10 mouse cellular contexts compared by ENCODE assay signal in the genomic region with DNA sequence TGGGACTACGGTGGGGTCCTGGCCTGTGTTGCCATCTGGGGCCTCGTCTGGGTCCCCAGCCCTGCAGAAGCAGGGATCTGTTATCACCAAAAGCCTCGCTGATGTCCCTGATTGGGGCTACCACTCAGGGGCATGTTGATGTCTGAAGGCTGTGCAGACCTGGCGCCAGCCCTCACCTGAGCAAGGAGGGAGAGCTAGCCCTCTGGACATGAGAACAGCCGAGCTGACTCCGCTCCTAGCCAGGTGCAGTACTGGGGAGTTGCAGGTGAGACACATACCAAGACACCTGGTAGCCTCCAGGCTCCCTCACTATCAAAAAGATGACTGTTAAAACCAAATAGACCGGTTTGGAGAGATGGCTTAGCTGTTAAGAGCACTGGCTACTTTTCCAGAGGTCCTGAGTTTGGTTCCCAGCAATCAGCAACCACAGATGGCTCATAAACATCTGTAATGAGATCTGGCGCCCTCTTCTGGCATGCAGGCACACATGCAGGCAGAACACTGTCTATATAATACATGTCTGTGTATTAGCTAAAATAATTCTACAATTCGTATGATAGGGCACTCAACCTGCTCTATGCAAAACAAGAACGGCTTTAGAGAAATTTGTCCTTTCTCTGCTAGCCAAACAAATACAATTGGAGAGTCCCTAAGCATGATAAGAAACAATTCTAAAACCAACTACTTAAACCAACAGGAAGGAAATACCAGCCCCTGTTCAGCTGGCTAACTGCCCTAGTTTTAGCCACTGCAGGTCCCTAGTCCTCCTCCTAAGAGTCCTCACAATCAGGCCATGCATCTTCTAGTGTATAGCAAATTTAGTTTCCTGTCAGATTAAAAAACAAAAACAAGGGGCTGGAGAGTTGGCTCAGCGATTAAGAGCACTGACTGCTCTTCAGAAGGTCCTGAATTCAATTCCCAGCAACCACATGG. TPM values are rescaled to one million over a fixed set of nuclear protein-coding genes. Genes with fewer than 3 reads are reported as not detected.
DNase-seq lines count a peak whose midpoint lies in the region; ATAC-seq and TF ChIP-seq lines count a peak whose summit lies in the region.
"Had no signal": no experiment of that assay in that cellular context is flagged by ENCODE, and none has a peak within 500 bp of the region (broad histone marks: within the 10 kb centered on the region; RNA-seq: fewer than 3 reads in every experiment).

No protein-coding gene starts in this region.

- DNase-seq in hindbrain, embryonic 11.5 days (ENCODE audit: low spot score) = peak; percentile 17
- peak; percentile 29 for DNase-seq in 3T3-L1 (ENCODE audit: low read depth, low spot score)
- DNase-seq in midbrain, embryonic 11.5 days (ENCODE audit: low spot score, missing footprints) = no peak
- no peak for DNase-seq in cerebellum, postnatal 36 days
- DNase-seq: gastrocnemius, postnatal 10 days had no signal

- no peak overlapping the region for H3K4me3 ChIP-seq in hindbrain, embryonic 11.5 days (ENCODE audit: low read depth, low read length)
- H3K4me3 ChIP-seq in hindbrain, embryonic 16.5 days (ENCODE audit: low read length) = no peak overlapping the region
- no peak overlapping the region for H3K4me3 ChIP-seq in E14TG2a.4 (replicated peaks; ENCODE audit: low read length)
- no peak overlapping the region for H3K4me3 ChIP-seq in midbrain, embryonic 11.5 days (ENCODE audit: low read depth, low read length)
- H3K4me3 ChIP-seq: midbrain, embryonic 12.5 days had no signal

- no peaks in the 10 kb centered on the region for H3K9me3 ChIP-seq in hindbrain, embryonic 11.5 days (ENCODE audit: control insufficient read depth, low read length)
- no peaks in the 10 kb centered on the region for H3K9me3 ChIP-seq in hindbrain, embryonic 16.5 days (ENCODE audit: control insufficient read depth, low read length)
- no peaks in the 10 kb centered on the region; the same call in 1 of the 2 replicates for H3K9me3 ChIP-seq in E14TG2a.4 (ENCODE audit: low read length)
- H3K9me3 ChIP-seq in midbrain, embryonic 11.5 days (ENCODE audit: control insufficient read depth, low read length) = no peaks in the 10 kb centered on the region
- H3K9me3 ChIP-seq: midbrain, embryonic 12.5 days had no signal

- H3K27me3 ChIP-seq in hindbrain, embryonic 11.5 days (ENCODE audit: control insufficient read depth, insufficient read depth, low read length) = no peaks in the 10 kb centered on the region
- no peaks in the 10 kb centered on the region for H3K27me3 ChIP-seq in hindbrain, embryonic 16.5 days (replicated peaks; ENCODE audit: control insufficient read depth, insufficient read depth, low read length)
- no peaks in the 10 kb centered on the region for H3K27me3 ChIP-seq in E14TG2a.4 (ENCODE audit: insufficient read depth, low read length)
- no peaks in the 10 kb centered on the region for H3K27me3 ChIP-seq in midbrain, embryonic 11.5 days (ENCODE audit: control insufficient read depth, insufficient read depth, low read length)
- H3K27me3 ChIP-seq: midbrain, embryonic 12.5 days had no signal

- 75% methylated on average over 11 of the region's 11 CpGs for WGBS in hindbrain, embryonic 11.5 days
- 79% methylated on average over 11 of the region's 11 CpGs for WGBS in hindbrain, embryonic 16.5 days
- 74% methylated on average over 11 of the region's 11 CpGs for WGBS in midbrain, embryonic 11.5 days

- no peaks in the 10 kb centered on the region for H3K4me1 ChIP-seq in hindbrain, embryonic 11.5 days (replicated peaks; ENCODE audit: control insufficient read depth, insufficient read depth, low read length)
- no peaks in the 10 kb centered on the region for H3K4me1 ChIP-seq in hindbrain, embryonic 16.5 days (ENCODE audit: control insufficient read depth, insufficient read depth, low read depth, low read length)
- peaks cover 17% of the 10 kb centered on the region for H3K4me1 ChIP-seq in E14TG2a.4 (replicated peaks; ENCODE audit: low read depth, low read length)
- H3K4me1 ChIP-seq in midbrain, embryonic 11.5 days (ENCODE audit: control insufficient read depth, insufficient read depth, low read length) = no peaks in the 10 kb centered on the region
- H3K4me1 ChIP-seq: midbrain, embryonic 12.5 days had no signal

- no peaks in the 10 kb centered on the region for H3K36me3 ChIP-seq in hindbrain, embryonic 11.5 days (ENCODE audit: control insufficient read depth, insufficient read depth, low read length)
- no peaks in the 10 kb centered on the region for H3K36me3 ChIP-seq in hindbrain, embryonic 16.5 days (ENCODE audit: control insufficient read depth, insufficient read depth, low read length)
- H3K36me3 ChIP-seq in E14TG2a.4 (ENCODE audit: insufficient read depth, low read length) = no peaks in the 10 kb centered on the region
- H3K36me3 ChIP-seq in midbrain, embryonic 11.5 days (ENCODE audit: control insufficient read depth, insufficient read depth, low read length) = no peaks in the 10 kb centered on the region
- H3K36me3 ChIP-seq: midbrain, embryonic 12.5 days had no signal

- no peak overlapping the region for H3K9ac ChIP-seq in hindbrain, embryonic 11.5 days (ENCODE audit: low read depth, low read length)
- no peak overlapping the region for H3K9ac ChIP-seq in hindbrain, embryonic 16.5 days (ENCODE audit: low read depth, low read length)
- H3K9ac ChIP-seq in midbrain, embryonic 11.5 days (ENCODE audit: low read length) = no peak overlapping the region
- H3K9ac ChIP-seq: midbrain, embryonic 12.5 days had no signal

- no peak overlapping the region for H3K27ac ChIP-seq in hindbrain, embryonic 11.5 days (ENCODE audit: low read depth, low read length)
- no peak overlapping the region for H3K27ac ChIP-seq in hindbrain, embryonic 16.5 days (ENCODE audit: low read depth, low read length)
- no peak overlapping the region for H3K27ac ChIP-seq in midbrain, embryonic 11.5 days (ENCODE audit: low read depth, low read length)
- H3K27ac ChIP-seq: midbrain, embryonic 12.5 days had no signal

- peak; percentile 84 for TF ChIP-seq CTCF in E14TG2a.4 (conservative IDR thresholded peaks at IDR 0.05; ENCODE audit: low read length)

- H3K4me2 ChIP-seq in hindbrain, embryonic 11.5 days (replicated peaks; ENCODE audit: low read depth, low read length) = no peak overlapping the region
- no peak overlapping the region for H3K4me2 ChIP-seq in hindbrain, embryonic 16.5 days (ENCODE audit: low read length)
- H3K4me2 ChIP-seq in midbrain, embryonic 11.5 days = no peak overlapping the region
- H3K4me2 ChIP-seq: midbrain, embryonic 12.5 days had no signal

- ATAC-seq in hindbrain, embryonic 11.5 days (ENCODE audit: low FRiP score) = no peak
- no peak for ATAC-seq in hindbrain, embryonic 16.5 days
- peak; percentile 48 for ATAC-seq in inflammation-experienced regulatory T-cells, adult 6 months
- no peak for ATAC-seq in midbrain, embryonic 11.5 days (ENCODE audit: low FRiP score)
- no peak for ATAC-seq in activated CD4-positive, CD25-positive, alpha-beta regulatory T cell, adult 4 months

RNA-seq across cellular contexts. Expression of a gene that starts 12.0 kb away (rescaled TPM):
- 0.77 and 2.5 TPM in 2 replicates for polyA plus RNA-seq in hindbrain, embryonic 11.5 days (2014; fragmentation: Nextera tagmentation; extraction: Ambion mirVana)
- 0.80 and 1.5 TPM in 2 replicates for polyA plus RNA-seq in hindbrain, embryonic 16.5 days (2015; fragmentation: Nextera tagmentation; extraction: Ambion mirVana)
- polyA plus RNA-seq in inflammation-experienced regulatory T-cells, adult 6 months (2017; shearing (Covaris generic)) = under 1 TPM in 1 of 3 experiments, not detected in 2; 0.63 TPM
- polyA plus RNA-seq in midbrain, embryonic 11.5 days (2014; fragmentation: Nextera tagmentation; extraction: Ambion mirVana) = 0.55 and 0.68 TPM in 2 replicates
- under 1 TPM in 1 of 2 experiments, not detected in 1; 0.73 TPM for polyA plus RNA-seq in activated CD4-positive, CD25-positive, alpha-beta regulatory T cell, adult 4 months (2017; shearing (Covaris generic))
- polyA plus RNA-seq: midbrain, embryonic 12.5 days had no signal

RNA-seq across cellular contexts. Expression of a gene that starts 42.0 kb away (rescaled TPM):
- polyA plus RNA-seq in hindbrain, embryonic 11.5 days (2014; fragmentation: Nextera tagmentation; extraction: Ambion mirVana) = 23.8 and 24.5 TPM in 2 replicates
- polyA plus RNA-seq in hindbrain, embryonic 16.5 days (2015; fragmentation: Nextera tagmentation; extraction: Ambion mirVana) = 5.9 and 6.9 TPM in 2 replicates
- polyA plus RNA-seq in inflammation-experienced regulatory T-cells, adult 6 months (2017; shearing (Covaris generic)) = 10 to 100 TPM; 11.8 to 18.0 (median 17.7) TPM
- polyA plus RNA-seq in midbrain, embryonic 11.5 days (2014; fragmentation: Nextera tagmentation; extraction: Ambion mirVana) = 18.4 and 21.6 TPM in 2 replicates
- 10 to 100 TPM; 16.3 to 17.6 TPM for polyA plus RNA-seq in activated CD4-positive, CD25-positive, alpha-beta regulatory T cell, adult 4 months (2017; shearing (Covaris generic))

Comparison
In these comparisons a context has a peak if more than half of its experiments do, and no peak if none do; other contexts are left out.
1. DNase-seq: peak in hindbrain, embryonic 11.5 days (single experiment) and 3T3-L1 (single experiment); none in midbrain, embryonic 11.5 days (single experiment) and cerebellum, postnatal 36 days (0 of 2).